9 mouse cellular contexts compared by ENCODE assay signal in genomic region chr19:29844036-29844661, GRCm38 (mm10). TPM values are rescaled to one million over a fixed set of nuclear protein-coding genes. Genes with fewer than 3 reads are reported as not detected.
DNase-seq lines count a peak whose midpoint lies in the region; ATAC-seq lines count a peak whose summit lies in the region.
"Had no signal": no experiment of that assay in that cellular context is flagged by ENCODE, and none has a peak within 500 bp of the region (broad histone marks: within the 10 kb centered on the region; RNA-seq: fewer than 3 reads in every experiment).

No protein-coding gene starts in this region.

- 71% methylated on average over 12 of the region's 12 CpGs for WGBS in stomach, embryonic 15.5 days

- H3K27me3 ChIP-seq in stomach, embryonic 15.5 days (replicated peaks), result no peaks in the 10 kb centered on the region

- no peak overlapping the region for H3K9ac ChIP-seq in stomach, embryonic 15.5 days

- no peaks in the 10 kb centered on the region for H3K36me3 ChIP-seq in stomach, embryonic 15.5 days

- H3K4me2 ChIP-seq in stomach, embryonic 15.5 days, result no peak overlapping the region

- H3K9me3 ChIP-seq in stomach, embryonic 15.5 days, result no peaks in the 10 kb centered on the region

- H3K4me1 ChIP-seq in stomach, embryonic 15.5 days, result no peaks in the 10 kb centered on the region

- H3K27ac ChIP-seq in stomach, embryonic 15.5 days, result peak overlapping the region; percentile 60

- no peak for ATAC-seq in stomach, embryonic 15.5 days (ENCODE audit: insufficient read depth, low FRiP score, low read depth)

- DNase-seq in cerebellum, postnatal 14 days, result peak; percentile 24 to 30
- DNase-seq in cerebellum, adult 18-20 months, result no peak
- DNase-seq in right cerebral cortex, adult 2 months (ENCODE audit: low spot score in 2 of 2), result peak; percentile 4 to 14
- DNase-seq in right cerebral cortex, postnatal 25 days, result no peak
- DNase-seq in layer of hippocampus, adult 9-11 months, result peak; percentile 34
- DNase-seq in T-cell, adult 2 months (ENCODE audit: low spot score), result no peak
- DNase-seq in thymus, postnatal 36 days, result no peak
- DNase-seq: cerebellum, adult 11-12 months had no signal

- H3K4me3 ChIP-seq in stomach, embryonic 15.5 days (replicated peaks), result no peak overlapping the region

RNA-seq across cellular contexts. Expression of gene Ranbp6, which starts 31.4 kb away (rescaled TPM):
- polyA plus RNA-seq in stomach, embryonic 15.5 days (2015; fragmentation: Nextera tagmentation; extraction: Ambion mirVana), result 14.4 and 15.7 TPM in 2 replicates

RNA-seq across cellular contexts. Expression of gene 9930021J03Rik, which starts 38.4 kb away (rescaled TPM):
- polyA plus RNA-seq in stomach, embryonic 15.5 days (2015; fragmentation: Nextera tagmentation; extraction: Ambion mirVana), result 4.7 and 5.2 TPM in 2 replicates

Comparison
In these comparisons a context has a peak if more than half of its experiments do, and no peak if none do; other contexts are left out.
1. DNase-seq: peak in cerebellum, postnatal 14 days (2 of 2), right cerebral cortex, adult 2 months (2 of 2) and layer of hippocampus, adult 9-11 months (single experiment); none in cerebellum, adult 18-20 months (0 of 2), right cerebral cortex, postnatal 25 days (single experiment), T-cell, adult 2 months (single experiment) and thymus, postnatal 36 days (0 of 2).